ENCODE assay signal across 8 mouse cellular contexts in the genomic region with DNA sequence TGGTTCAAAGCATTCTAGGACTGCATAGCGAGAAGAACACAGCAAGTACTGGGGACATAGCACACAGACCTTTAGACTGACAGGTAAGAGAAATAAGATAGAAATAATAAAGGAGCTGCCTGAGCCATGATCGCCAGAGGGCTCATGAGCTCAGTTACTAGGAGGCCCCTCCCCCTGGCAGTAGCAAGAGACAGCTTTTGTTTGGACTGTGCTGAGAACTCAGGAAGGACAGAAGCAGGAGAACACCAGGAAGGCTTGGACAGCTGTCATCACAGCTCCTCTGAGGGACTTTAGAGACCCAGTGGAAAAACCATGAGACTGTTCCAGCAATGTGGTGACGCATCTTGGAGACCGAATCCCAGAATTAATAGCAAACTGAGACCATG.
DNase-seq lines count a peak whose midpoint lies in the region; ATAC-seq lines count a peak whose summit lies in the region.
"Had no signal": no experiment of that assay in that cellular context is flagged by ENCODE, and none has a peak within 500 bp of the region (broad histone marks: within the 10 kb centered on the region; RNA-seq: fewer than 3 reads in every experiment).

No protein-coding gene starts in this region.

- peak; percentile 64 for DNase-seq in NIH3T3 (ENCODE audit: low read depth)
- peak; percentile 33 for DNase-seq in cerebellum, adult 8-10 months
- peak; percentile 71 to 76 for DNase-seq in heart, adult 9 months (ENCODE audit: low spot score in 2 of 2)
- peak; percentile 41 for DNase-seq in kidney, postnatal 14 days
- DNase-seq in urinary bladder, adult 2 months (ENCODE audit: low spot score) = no peak
- no peak for DNase-seq in urinary bladder, postnatal 25 days (ENCODE audit: low spot score)

- peak; percentile 62 for ATAC-seq in midbrain, embryonic 15.5 days (replicated peaks)

- H3K4me3 ChIP-seq in midbrain, embryonic 15.5 days = no peak overlapping the region
- H3K4me3 ChIP-seq: liver, embryonic 15.5 days had no signal

- peak overlapping the region; percentile 46 for H3K27ac ChIP-seq in midbrain, embryonic 15.5 days
- H3K27ac ChIP-seq: liver, embryonic 15.5 days had no signal

- peaks cover 10% of the 10 kb centered on the region for H3K4me1 ChIP-seq in midbrain, embryonic 15.5 days

- H3K36me3 ChIP-seq in midbrain, embryonic 15.5 days (replicated peaks) = no peaks in the 10 kb centered on the region
- H3K36me3 ChIP-seq: liver, embryonic 15.5 days had no signal

- no peaks in the 10 kb centered on the region for H3K27me3 ChIP-seq in midbrain, embryonic 15.5 days (replicated peaks)

- WGBS in midbrain, embryonic 15.5 days = 43% methylated on average over 4 of the region's 4 CpGs

- H3K4me2 ChIP-seq in midbrain, embryonic 15.5 days = no peak overlapping the region
- H3K4me2 ChIP-seq: liver, embryonic 15.5 days had no signal

- H3K9ac ChIP-seq in midbrain, embryonic 15.5 days = no peak overlapping the region
- H3K9ac ChIP-seq: liver, embryonic 15.5 days had no signal

- H3K9me3 ChIP-seq in midbrain, embryonic 15.5 days = no peaks in the 10 kb centered on the region
- H3K9me3 ChIP-seq: liver, embryonic 15.5 days had no signal

Comparison
In these comparisons a context has a peak if more than half of its experiments do, and no peak if none do; other contexts are left out.
1. DNase-seq: peak in NIH3T3 (single experiment), cerebellum, adult 8-10 months (single experiment), heart, adult 9 months (2 of 2) and kidney, postnatal 14 days (single experiment); none in urinary bladder, adult 2 months (single experiment) and urinary bladder, postnatal 25 days (single experiment).